Comparison of ENCODE assay signal across 9 mouse cellular contexts in genomic region chr13:9017190-9017589, GRCm38 (mm10). TPM values are rescaled to one million over a fixed set of nuclear protein-coding genes. Genes with fewer than 3 reads are reported as not detected.
A peak's percentile ranks its signal among the peaks of the same experiment; 100 is the strongest.
DNase-seq lines count a peak whose midpoint lies in the region; ATAC-seq lines count a peak whose summit lies in the region.
"Had no signal": no experiment of that assay in that cellular context is flagged by ENCODE, and none has a peak within 500 bp of the region (broad histone marks: within the 10 kb centered on the region; RNA-seq: fewer than 3 reads in every experiment).

No protein-coding gene starts in this region.

- H3K36me3 ChIP-seq in midbrain, embryonic 10.5 days, result no peaks in the 10 kb centered on the region
- H3K36me3 ChIP-seq in midbrain, embryonic 11.5 days (ENCODE audit: control insufficient read depth, insufficient read depth, low read length), result no peaks in the 10 kb centered on the region
- no peaks in the 10 kb centered on the region for H3K36me3 ChIP-seq in heart, embryonic 11.5 days (ENCODE audit: control insufficient read depth, insufficient read depth, low read length)
- H3K36me3 ChIP-seq: heart, embryonic 12.5 days had no signal

- H3K27me3 ChIP-seq in midbrain, embryonic 10.5 days (ENCODE audit: low read depth, poor library complexity, severe bottlenecking), result no peaks in the 10 kb centered on the region
- H3K27me3 ChIP-seq in midbrain, embryonic 11.5 days (ENCODE audit: control insufficient read depth, insufficient read depth, low read length), result no peaks in the 10 kb centered on the region
- H3K27me3 ChIP-seq in heart, embryonic 11.5 days (ENCODE audit: control insufficient read depth, insufficient read depth, low read length), result no peaks in the 10 kb centered on the region
- H3K27me3 ChIP-seq: heart, embryonic 12.5 days had no signal

- 6% methylated on average over 8 of the region's 8 CpGs for WGBS in midbrain, embryonic 10.5 days
- 2% methylated on average over 8 of the region's 8 CpGs for WGBS in midbrain, embryonic 11.5 days
- WGBS in heart, embryonic 11.5 days (ENCODE audit: insufficient replicate concordance), result 18% methylated on average over 8 of the region's 8 CpGs

- no peaks in the 10 kb centered on the region for H3K9me3 ChIP-seq in midbrain, embryonic 10.5 days (replicated peaks)
- no peaks in the 10 kb centered on the region for H3K9me3 ChIP-seq in midbrain, embryonic 11.5 days (ENCODE audit: control insufficient read depth, low read length)
- no peaks in the 10 kb centered on the region for H3K9me3 ChIP-seq in heart, embryonic 11.5 days (replicated peaks; ENCODE audit: control insufficient read depth, low read length)

- no peak for ATAC-seq in midbrain, embryonic 11.5 days (ENCODE audit: low FRiP score)
- no peak for ATAC-seq in heart, embryonic 11.5 days (replicated peaks; ENCODE audit: insufficient number of reproducible peaks, low FRiP score, low TSS enrichment)

- peak; percentile 15 for DNase-seq in midbrain, embryonic 10.5 days (ENCODE audit: low spot score)
- DNase-seq in midbrain, embryonic 11.5 days (ENCODE audit: low spot score, missing footprints), result no peak
- DNase-seq in brain, adult 2 months (ENCODE audit: low read depth, low spot score), result peak; percentile 19
- DNase-seq in kidney, postnatal 25 days, result peak; percentile 77 to 94
- peak; percentile 67 for DNase-seq in retina, embryonic 14.5 days (ENCODE audit: low spot score)
- DNase-seq in left cerebral cortex, postnatal 36 days (ENCODE audit: low spot score in 2 of 2), result no peak
- DNase-seq in spleen, postnatal 14 days (ENCODE audit: low spot score in 2 of 2), result no peak

- no peak overlapping the region for H3K9ac ChIP-seq in midbrain, embryonic 11.5 days (ENCODE audit: low read length)
- H3K9ac ChIP-seq in heart, embryonic 11.5 days (ENCODE audit: low read depth, low read length), result no peak overlapping the region
- H3K9ac ChIP-seq: heart, embryonic 12.5 days had no signal

- intact Hi-C loops in left cerebral cortex, postnatal 36 days (cut with DNase I), result loop anchor here (10.0 kb wide), 1 partner anchor 828 kb away; no protein-coding TSS in a partner anchor

- no peak overlapping the region for H3K4me3 ChIP-seq in midbrain, embryonic 10.5 days
- H3K4me3 ChIP-seq in midbrain, embryonic 11.5 days (ENCODE audit: low read depth, low read length), result no peak overlapping the region
- H3K4me3 ChIP-seq in heart, embryonic 11.5 days (ENCODE audit: low read depth, low read length), result no peak overlapping the region
- H3K4me3 ChIP-seq: heart, embryonic 12.5 days had no signal

- H3K4me2 ChIP-seq in midbrain, embryonic 11.5 days, result no peak overlapping the region
- no peak overlapping the region for H3K4me2 ChIP-seq in heart, embryonic 11.5 days
- H3K4me2 ChIP-seq: heart, embryonic 12.5 days had no signal

- no peak overlapping the region for H3K27ac ChIP-seq in midbrain, embryonic 10.5 days (replicated peaks)
- H3K27ac ChIP-seq in midbrain, embryonic 11.5 days (ENCODE audit: low read depth, low read length), result no peak overlapping the region
- H3K27ac ChIP-seq in heart, embryonic 11.5 days (ENCODE audit: low read depth, low read length), result no peak overlapping the region

- H3K4me1 ChIP-seq in midbrain, embryonic 10.5 days, result peaks cover 5% of the 10 kb centered on the region
- H3K4me1 ChIP-seq in midbrain, embryonic 11.5 days (ENCODE audit: control insufficient read depth, insufficient read depth, low read length), result no peaks in the 10 kb centered on the region
- H3K4me1 ChIP-seq in heart, embryonic 11.5 days (ENCODE audit: control insufficient read depth, insufficient read depth, low read length), result 0 out of 2 replicates have a peak, but pooled peaks cover 2% of the 10 kb centered on the region

RNA-seq across cellular contexts. Expression of gene Gtpbp4, which starts 21.3 kb away (rescaled TPM):
- 108 and 119 TPM in 2 replicates for polyA plus RNA-seq in midbrain, embryonic 10.5 days (2016; fragmentation: Nextera tagmentation; extraction: Ambion mirVana)
- polyA plus RNA-seq in midbrain, embryonic 11.5 days (2014; fragmentation: Nextera tagmentation; extraction: Ambion mirVana), result 108 and 113 TPM in 2 replicates
- total RNA-seq in left cerebral cortex, postnatal 36 days (2021), result 10 to 100 TPM; 36.3 to 37.2 TPM
- 57.5 and 59.3 TPM in 2 replicates for polyA plus RNA-seq in heart, embryonic 11.5 days (2014; fragmentation: Nextera tagmentation; extraction: Ambion mirVana)

Comparison
In these comparisons a context has a peak if more than half of its experiments do, and no peak if none do; other contexts are left out.
1. DNase-seq: peak in midbrain, embryonic 10.5 days (single experiment), brain, adult 2 months (single experiment), kidney, postnatal 25 days (2 of 2) and retina, embryonic 14.5 days (single experiment); none in midbrain, embryonic 11.5 days (single experiment), left cerebral cortex, postnatal 36 days (0 of 2) and spleen, postnatal 14 days (0 of 2).